Mouse (Mus musculus) Patski (cell line): ENCODE data around the gene Wnt1. TPM values are rescaled to one million over a fixed set of nuclear protein-coding genes. Genes with fewer than 3 reads are reported as not detected.

ENCODE experiments used
- ATAC-seq: fragments of 100-300 bp; one replicate; pipeline ENCODE4 v1.8.0; 2021
- CTCF ChIA-PET: fragments of 350-600 bp; sonication (Branson Sonifier 250); formaldehyde crosslinking; loops from one replicate; lab custom pipeline; 2022; ENCODE audit warnings: inconsistent platforms; lab: Charles Lee
- POLR2A ChIA-PET: fragments of 350-600 bp; sonication (Branson Sonifier 250); formaldehyde crosslinking; loops from one replicate; lab custom pipeline; 2022; ENCODE audit warnings: antibody characterized with exemption, inconsistent platforms; lab: Charles Lee
- DNase-seq: peaks from one replicate; pipeline ENCODE4 v3.0.0-alpha.2; 2011; ENCODE audit warnings: low read depth, low spot score
- H3K27me3 ChIP-seq: fragments of 371-371 bp; one replicate; pipeline ENCODE4 v1.5.1; 2021
- CTCF ChIP-seq: fragments of 100-300 bp; IDR thresholded peaks from one replicate; pipeline ENCODE4 v1.5.1; 2021
- in situ Hi-C: fragments of 300-500 bp; cut with MboI; formaldehyde crosslinking; loops from 3 replicates; pipeline ENCODE4 v1.11.1; 2018; ENCODE audit warnings: low pct_unique_long_range_greater_than_20kb, mixed read lengths
- polyA plus RNA-seq: library from polyadenylated mRNA; unstranded; gene quantifications from one replicate; pipeline ENCODE4 v1.2.3, GENCODE M21; 2021

The Wnt1 gene
- polyA plus RNA-seq, 1 experiment from 2014 or later = not detected

GRCm38 (mm10) chr15:98762201-98762621 lies 27.4 kb upstream of the Wnt1 start:
- ChIA-PET CTCF (interaction anchor here (1.8 kb wide), 1 partner anchor 15 kb away, joined by 8 read pairs; no protein-coding TSS in a partner anchor), POLR2A (interaction anchor here (0.6 to 1.3 kb wide), 7 partner anchors 8 to 385 kb away, joined by 3 to 7 read pairs (median 4); no protein-coding TSS in a partner anchor)
- no peak for TF ChIP-seq CTCF
- DNase-seq = peak; percentile 30
- peak; percentile 46 for ATAC-seq
- in situ Hi-C loops = no loop called here
- no peaks in the 10 kb centered on the region for H3K27me3 ChIP-seq

DNA sequence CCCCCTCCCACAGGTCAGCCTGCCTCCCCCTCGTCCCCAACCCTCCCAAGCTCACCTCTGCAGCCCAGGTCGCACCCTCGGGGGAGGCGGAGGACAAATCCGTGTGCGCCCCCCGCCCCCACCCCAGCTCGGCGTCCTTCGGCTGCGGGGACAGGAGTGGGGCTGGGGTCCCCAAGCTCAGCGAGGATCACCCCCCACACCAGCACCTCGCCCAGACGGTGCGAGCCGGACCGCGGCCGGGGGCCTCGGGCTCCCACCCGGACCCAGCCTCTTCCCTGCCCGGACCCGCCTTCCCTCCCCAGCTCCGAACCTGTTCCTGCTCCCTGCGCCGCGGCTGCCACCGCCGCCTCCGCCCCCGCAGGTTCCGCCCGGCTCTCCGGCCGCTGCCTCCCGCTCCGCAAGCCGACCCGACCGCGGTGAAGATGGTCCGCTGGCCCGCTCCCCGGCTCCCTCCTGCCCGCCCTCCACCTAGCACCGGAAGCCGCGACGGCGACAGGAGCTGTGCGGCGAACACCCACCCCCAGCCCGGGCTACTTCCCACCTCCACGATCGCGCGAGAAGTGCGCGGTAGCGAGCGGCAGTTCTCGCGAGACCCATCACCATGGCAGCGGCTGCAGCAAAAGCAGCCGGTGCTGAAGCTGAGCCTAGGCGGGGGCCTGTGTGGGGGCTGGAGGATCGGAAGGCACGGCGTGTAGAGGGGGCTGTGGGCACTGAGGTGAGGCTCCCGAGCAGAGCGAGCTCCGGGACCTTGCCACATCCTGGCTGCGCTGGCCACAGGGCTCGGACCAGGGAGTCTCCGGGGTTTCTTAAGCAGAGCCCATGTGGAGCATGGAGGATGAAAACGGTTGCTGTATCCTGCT lies 26.8 kb upstream of the Wnt1 start, which contains the start of gene Arf3:
Gene Arf3 (minus strand): TSS at position 545 of the 860 bp plus-strand sequence.
- ATAC-seq (peak; percentile 69), DNase-seq (peak; percentile 68)
- ChIA-PET POLR2A (interaction anchor here (0.5 to 1.3 kb wide), 11 partner anchors 8 to 384 kb away, joined by 3 to 7 read pairs (median 4); no protein-coding TSS in a partner anchor), CTCF (interaction anchor here (0.7 to 0.9 kb wide), 2 partner anchors 11 to 18 kb away, joined by 3 read pairs; no protein-coding TSS in a partner anchor)
- H3K27me3 ChIP-seq = no peaks in the 10 kb centered on the region
- in situ Hi-C loops = no loop called here
- TF ChIP-seq CTCF = no peak

GRCm38 (mm10) chr15:98765929-98766328 lies 23.7 kb upstream of the Wnt1 start:
- ATAC-seq (no peak), DNase-seq (no peak)
- in situ Hi-C loops = no loop called here
- ChIA-PET POLR2A (no interaction called here), CTCF (no interaction called here)
- H3K27me3 ChIP-seq = no peaks in the 10 kb centered on the region
- TF ChIP-seq CTCF = no peak

DNA sequence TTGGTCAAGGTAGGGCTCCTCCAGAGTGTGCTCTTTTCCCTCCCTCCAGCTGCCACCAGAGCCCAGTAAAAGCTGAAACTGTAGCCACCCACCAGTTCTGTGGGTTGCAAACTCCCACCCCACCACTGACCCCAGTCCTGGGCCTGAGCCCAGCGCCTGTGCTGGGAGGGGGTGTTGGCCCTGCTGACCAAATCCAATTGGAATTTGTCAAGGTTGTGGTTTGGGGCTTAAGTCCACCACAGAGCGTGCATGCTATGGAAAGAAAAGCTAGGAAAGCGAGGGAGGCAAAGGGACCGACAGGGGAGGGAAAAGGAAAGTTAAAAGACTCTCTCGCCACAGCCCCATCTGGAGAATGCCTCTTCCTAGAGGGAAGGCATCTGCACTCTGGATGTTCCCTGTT lies 21.4 kb upstream of the Wnt1 start:
- CTCF ChIA-PET = no interaction called here

GRCm38 (mm10) chr15:98771813-98772425 lies 17.7 kb upstream of the Wnt1 start:
- DNase-seq = no peak
- TF ChIP-seq CTCF = no peak
- ATAC-seq = no peak
- no peaks in the 10 kb centered on the region for H3K27me3 ChIP-seq
- CTCF ChIA-PET = no interaction called here
- POLR2A ChIA-PET = interaction anchor here (1.6 kb wide), 1 partner anchor 20 kb away, joined by 3 read pairs; no protein-coding TSS in a partner anchor
- in situ Hi-C loops = no loop called here

More for the DNA sequence above, 21.4 kb upstream of the Wnt1 start:
- no peak for ATAC-seq
- no peaks in the 10 kb centered on the region for H3K27me3 ChIP-seq
- in situ Hi-C loops = no loop called here
- POLR2A ChIA-PET = interaction anchor here (0.6 to 0.7 kb wide), 2 partner anchors 23 to 184 kb away, joined by 3 read pairs; no protein-coding TSS in a partner anchor
- no peak for TF ChIP-seq CTCF
- DNase-seq = no peak

- no peak for TF ChIP-seq CTCF
- in situ Hi-C loops = no loop called here
- POLR2A ChIA-PET = interaction anchor here (1.6 kb wide), 1 partner anchor 19 kb away, joined by 3 read pairs; no protein-coding TSS in a partner anchor
- no peak for ATAC-seq
- no peak for DNase-seq
- CTCF ChIA-PET = no interaction called here
- no peaks in the 10 kb centered on the region for H3K27me3 ChIP-seq
Observed at GRCm38 (mm10) chr15:98772511-98773211, 17.0 kb upstream of the Wnt1 start.

DNA sequence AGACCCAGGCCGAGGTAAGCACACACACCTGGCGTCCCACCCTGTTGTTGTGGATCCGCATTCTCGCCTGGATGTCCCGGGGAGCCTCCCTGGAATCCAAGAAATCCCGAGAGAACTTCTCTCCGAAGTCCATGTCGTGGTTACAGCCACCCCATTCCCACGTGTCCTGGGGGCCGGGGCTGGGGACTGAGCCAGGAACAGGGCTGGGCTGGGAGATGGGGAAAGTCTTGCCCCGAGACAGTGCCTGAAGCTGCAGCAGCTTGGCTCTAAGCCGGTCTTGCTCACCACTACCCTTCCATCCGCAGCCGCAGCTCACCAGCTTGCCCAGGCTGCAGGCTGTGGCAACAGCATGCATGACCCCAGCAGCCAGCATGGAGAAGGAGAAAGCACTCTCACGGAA lies 15.6 kb upstream of the Wnt1 start:
- TF ChIP-seq CTCF = no peak
- no peak for DNase-seq
- H3K27me3 ChIP-seq = no peaks in the 10 kb centered on the region
- ChIA-PET CTCF (interaction anchor here (1.0 to 1.8 kb wide), 2 partner anchors 11 to 25 kb away, joined by 3 to 4 read pairs; partner anchors contain the start of gene Arf3), POLR2A (no interaction called here)
- in situ Hi-C loops = no loop called here
- no peak for ATAC-seq

GRCm38 (mm10) chr15:98775533-98775932 lies 14.1 kb upstream of the Wnt1 start:
- in situ Hi-C loops = no loop called here

GRCm38 (mm10) chr15:98776280-98777004 lies 13.2 kb upstream of the Wnt1 start:
- ATAC-seq = peak; percentile 11
- ChIA-PET CTCF (no interaction called here), POLR2A (interaction anchor here (0.8 kb wide), 1 partner anchor 13 kb away, joined by 3 read pairs; the partner anchor contains the start of gene Arf3)
- in situ Hi-C loops = no loop called here
- no peak for TF ChIP-seq CTCF
- DNase-seq = no peak
- H3K27me3 ChIP-seq = no peaks in the 10 kb centered on the region

More at GRCm38 (mm10) chr15:98775533-98775932, 14.1 kb upstream of the Wnt1 start:
- CTCF ChIA-PET = interaction anchor here (1.8 kb wide), 1 partner anchor 24 kb away, joined by 4 read pairs; no protein-coding TSS in a partner anchor
- TF ChIP-seq CTCF = no peak
- DNase-seq (no peak), ATAC-seq (no peak)
- H3K27me3 ChIP-seq = no peaks in the 10 kb centered on the region
- POLR2A ChIA-PET = interaction anchor here (0.8 kb wide), 1 partner anchor 12 kb away, joined by 3 read pairs; the partner anchor contains the start of gene Arf3
